Mouse (Mus musculus) heart, embryonic 14.5 days (tissue): ENCODE measurements around the gene Xrra1. TPM values are rescaled to one million over a fixed set of nuclear protein-coding genes. Genes with fewer than 3 reads are reported as not detected.

Experiments
- ATAC-seq: fragments of 200-750 bp; cut with Nextera tagmentation; 2 replicates; pipeline ENCODE4 v1.8.0; 2017; ENCODE audit warnings: low read depth, moderate TSS enrichment; ENCODE audit not compliant: insufficient number of reproducible peaks, insufficient read depth, low FRiP score
- H3K27ac ChIP-seq, 2 experiments: fragments of 200-500 bp in 1 of 2; fragments of 300-500 bp in 1 of 2; sonication (generic) in 1 of 2; replicated peaks in 1 of 2; 2 replicates each; pipeline ENCODE4 v1.5.1; 2012 to 2014; ENCODE audit warnings: low read depth in 2 of 2, low read length in 2 of 2, control low read depth in 1 of 2, mild to moderate bottlenecking in 1 of 2, mixed read lengths in 1 of 2; ENCODE audit not compliant: control insufficient read depth in 1 of 2, insufficient read depth in 1 of 2
- H3K27me3 ChIP-seq: fragments of 300-500 bp; sonication (generic); 2 replicates; pipeline ENCODE4 v1.6.1; 2014; ENCODE audit warnings: mild to moderate bottlenecking, low read length, control low read depth; ENCODE audit not compliant: control insufficient read depth, insufficient read depth
- H3K36me3 ChIP-seq: fragments of 300-500 bp; sonication (generic); 2 replicates; pipeline ENCODE4 v1.6.1; 2014; ENCODE audit warnings: mild to moderate bottlenecking, control low read depth, low read length, mixed read lengths; ENCODE audit not compliant: control insufficient read depth, insufficient read depth
- H3K4me1 ChIP-seq, 2 experiments: fragments of 200-500 bp in 1 of 2; fragments of 300-500 bp in 1 of 2; sonication (generic) in 1 of 2; 2 replicates each; pipeline ENCODE4 v1.6.1; 2012 to 2014; ENCODE audit warnings: low read length in 2 of 2, control low read depth in 1 of 2, mixed read lengths in 1 of 2; ENCODE audit not compliant: control insufficient read depth in 2 of 2, insufficient read depth in 2 of 2
- H3K4me2 ChIP-seq: fragments of 300-500 bp; sonication (generic); 2 replicates; pipeline ENCODE4 v1.6.1; 2014; ENCODE audit warnings: mild to moderate bottlenecking, low read length
- H3K4me3 ChIP-seq, 2 experiments: fragments of 200-500 bp in 1 of 2; fragments of 300-500 bp in 1 of 2; sonication (generic) in 1 of 2; 2 replicates each; pipeline ENCODE4 v1.5.1; 2012 to 2014; ENCODE audit warnings: low read length in 2 of 2, mild to moderate bottlenecking in 2 of 2, control low read depth in 1 of 2, low read depth in 1 of 2, moderate library complexity in 1 of 2; ENCODE audit not compliant: control insufficient read depth in 1 of 2, insufficient read depth in 1 of 2
- H3K9ac ChIP-seq: fragments of 300-500 bp; sonication (generic); 2 replicates; pipeline ENCODE4 v1.6.1; 2014; ENCODE audit warnings: mild to moderate bottlenecking, low read length
- H3K9me3 ChIP-seq: fragments of 300-500 bp; sonication (generic); 2 replicates; pipeline ENCODE4 v1.6.1; 2016; ENCODE audit warnings: low read length, control low read depth; ENCODE audit not compliant: control insufficient read depth
- WGBS: fragments of 180-500 bp; shearing (Covaris S2); extraction: QIAGEN DNeasy Blood & Tissue Kit; methylation state at CpG from one replicate; pipeline ENCODE4 v1.1.7; 2014; 5-methylcytosine and 5-hydroxymethylcytosine counted together
- polyA plus RNA-seq: library from polyadenylated mRNA; unstranded; fragments of >200 nt; fragmentation: Nextera tagmentation; extraction: Ambion mirVana; gene quantifications from 2 replicates; pipeline ENCODE4 v1.2.1, GENCODE M21; 2014

The Xrra1 gene
- polyA plus RNA-seq, 1 experiment from 2014 or later, result 0.09 TPM

DNA sequence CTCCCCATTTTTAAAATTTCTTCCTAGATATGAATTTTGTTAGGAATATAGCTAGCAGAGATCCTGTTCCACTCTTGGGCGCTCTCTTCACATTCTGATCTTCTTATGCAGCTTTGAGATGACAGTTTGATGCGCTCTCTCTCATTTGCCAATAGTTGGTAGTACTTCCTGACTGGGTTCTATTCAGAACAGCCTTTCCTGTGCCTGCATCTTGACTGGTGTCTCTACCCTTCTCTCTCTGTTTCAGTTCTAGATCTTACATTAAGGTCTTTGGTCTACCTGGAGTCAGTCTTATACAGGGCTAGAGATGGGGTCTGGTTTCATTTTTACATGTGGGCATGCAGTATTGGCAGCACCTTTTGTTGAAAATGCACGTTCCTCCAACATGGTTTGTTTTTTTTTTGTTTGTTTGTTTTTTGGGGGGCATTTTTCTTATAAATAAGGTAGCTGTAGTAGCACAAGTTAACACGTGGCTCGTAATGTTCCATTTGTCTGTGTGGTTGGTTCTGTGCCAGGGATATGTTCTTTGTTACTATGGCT is 24.5 kb upstream of the Xrra1 start:
- ATAC-seq, result no peak
- no peak overlapping the region for H3K4me3 ChIP-seq
- no peak overlapping the region for H3K9ac ChIP-seq
- 84% methylated on average over 5 of the region's 5 CpGs for WGBS
- H3K36me3 ChIP-seq, result peaks cover 20% of the 10 kb centered on the region
- no peaks in the 10 kb centered on the region for H3K27me3 ChIP-seq
- H3K4me2 ChIP-seq, result no peak overlapping the region
- H3K27ac ChIP-seq, result no peak overlapping the region
- H3K4me1 ChIP-seq, result peaks cover 12 to 20% of the 10 kb centered on the region in 2 experiments
- no peaks in the 10 kb centered on the region for H3K9me3 ChIP-seq

DNA sequence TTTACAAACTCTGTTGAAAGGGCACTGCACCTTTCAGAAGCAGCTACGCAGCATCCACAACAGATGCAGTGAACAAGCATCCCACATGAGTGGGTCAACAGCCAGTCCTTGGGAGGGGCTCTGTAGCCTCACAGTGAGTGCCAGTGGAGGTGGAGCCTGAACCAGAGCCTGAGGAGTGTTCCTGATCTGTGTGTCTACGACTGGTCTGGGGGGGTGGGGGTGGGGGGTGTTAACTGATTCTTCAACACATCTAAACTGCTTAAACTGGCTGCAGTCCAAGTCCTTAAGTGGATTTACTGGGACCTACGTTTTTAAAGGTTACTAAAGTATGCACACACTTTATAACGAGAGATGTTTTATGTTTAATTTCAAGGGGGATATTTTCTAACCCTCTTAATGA is 22.1 kb upstream of the Xrra1 start:
- Histone ChIP-seq H3K27ac (0 out of 4 replicates have a peak overlapping the region, but pooled peaks of 1 of the 2 experiments have one; percentile 31), H3K4me2 (no peak overlapping the region), H3K27me3 (no peaks in the 10 kb centered on the region), H3K9ac (no peak overlapping the region), H3K36me3 (peaks cover 43% of the 10 kb centered on the region), H3K4me3 (no peak overlapping the region), H3K9me3 (no peaks in the 10 kb centered on the region), H3K4me1 (peaks cover 17 to 27% of the 10 kb centered on the region in 2 experiments)
- 0 out of 2 replicates have a peak, but pooled peaks have one; percentile 40 for ATAC-seq
- 19% methylated on average over 4 of the region's 4 CpGs for WGBS

DNA sequence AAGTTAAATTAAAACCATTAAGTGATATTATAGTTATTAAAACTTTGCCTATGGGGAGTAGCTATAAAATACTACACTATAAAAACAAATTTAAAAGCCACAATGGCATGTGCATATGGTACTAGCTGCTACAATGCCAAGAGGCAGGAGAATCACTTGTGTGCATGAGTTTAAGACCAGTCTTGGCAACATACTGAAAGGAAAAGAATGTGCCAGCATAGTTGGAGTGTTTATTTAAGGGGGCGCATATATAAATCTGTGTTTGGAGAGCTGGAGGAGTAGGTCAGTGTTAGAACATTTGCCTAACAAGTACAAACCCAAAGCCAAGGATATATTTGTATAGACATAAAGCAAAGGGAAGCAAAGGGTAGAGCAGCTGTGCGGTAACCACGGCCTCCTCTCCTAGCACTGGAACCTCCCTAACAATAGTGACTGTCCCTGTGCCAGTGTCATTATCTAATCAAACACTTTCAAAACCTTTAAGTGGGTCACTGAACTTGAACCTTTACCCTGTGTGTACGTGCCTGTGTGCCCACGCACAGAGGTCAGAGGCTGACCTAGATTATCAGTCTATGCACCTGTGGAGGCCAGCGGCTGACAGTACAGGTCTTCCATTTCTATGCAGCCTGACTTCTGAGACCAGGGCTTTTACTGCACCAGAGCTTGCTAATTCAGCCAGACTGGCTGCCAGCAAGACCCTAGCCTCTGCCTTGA is 21.4 kb upstream of the Xrra1 start:
- no peak overlapping the region for H3K4me2 ChIP-seq
- ATAC-seq, result 0 out of 2 replicates have a peak, but pooled peaks have one; percentile 28
- WGBS, result 37% methylated on average over 6 of the region's 6 CpGs
- peaks cover 17 to 27% of the 10 kb centered on the region in 2 experiments for H3K4me1 ChIP-seq
- H3K4me3 ChIP-seq, result no peak overlapping the region
- H3K9me3 ChIP-seq, result no peaks in the 10 kb centered on the region
- H3K27ac ChIP-seq, result peak overlapping the region; percentile 65 to 74
- no peaks in the 10 kb centered on the region for H3K27me3 ChIP-seq
- no peak overlapping the region; the same call in 1 of the 2 replicates for H3K9ac ChIP-seq
- peaks cover 51% of the 10 kb centered on the region for H3K36me3 ChIP-seq

DNA sequence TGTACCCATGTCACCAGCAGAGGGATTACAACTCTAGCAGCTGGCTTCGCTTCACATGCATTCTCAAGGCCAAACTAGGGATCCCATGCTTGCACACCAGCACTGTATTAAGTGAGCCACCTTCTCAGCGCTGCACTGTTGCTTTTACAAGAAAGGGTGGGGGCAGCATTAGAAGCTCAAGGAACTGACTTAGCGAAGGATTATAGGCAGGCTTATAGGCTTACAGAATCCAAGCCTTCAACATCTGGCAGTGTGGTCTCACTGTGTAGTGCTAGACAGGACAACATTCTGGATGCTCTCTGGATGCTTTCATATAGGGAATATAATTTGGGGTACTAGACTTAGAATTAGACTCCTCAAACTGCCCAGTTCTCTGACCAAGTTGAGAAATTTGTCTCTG is 20.7 kb upstream of the Xrra1 start:
- no peaks in the 10 kb centered on the region for H3K27me3 ChIP-seq
- H3K4me2 ChIP-seq, result no peak overlapping the region
- no peak overlapping the region for H3K9ac ChIP-seq
- 88% methylated on average over 3 of the region's 3 CpGs for WGBS
- H3K4me1 ChIP-seq, result peaks cover 17 to 27% of the 10 kb centered on the region in 2 experiments
- H3K36me3 ChIP-seq, result peaks cover 58% of the 10 kb centered on the region
- H3K4me3 ChIP-seq, result no peak overlapping the region
- no peaks in the 10 kb centered on the region for H3K9me3 ChIP-seq
- H3K27ac ChIP-seq, result peak overlapping the region; percentile 65 to 74
- ATAC-seq, result peak; percentile 18; the same call in 1 of the 2 replicates

DNA sequence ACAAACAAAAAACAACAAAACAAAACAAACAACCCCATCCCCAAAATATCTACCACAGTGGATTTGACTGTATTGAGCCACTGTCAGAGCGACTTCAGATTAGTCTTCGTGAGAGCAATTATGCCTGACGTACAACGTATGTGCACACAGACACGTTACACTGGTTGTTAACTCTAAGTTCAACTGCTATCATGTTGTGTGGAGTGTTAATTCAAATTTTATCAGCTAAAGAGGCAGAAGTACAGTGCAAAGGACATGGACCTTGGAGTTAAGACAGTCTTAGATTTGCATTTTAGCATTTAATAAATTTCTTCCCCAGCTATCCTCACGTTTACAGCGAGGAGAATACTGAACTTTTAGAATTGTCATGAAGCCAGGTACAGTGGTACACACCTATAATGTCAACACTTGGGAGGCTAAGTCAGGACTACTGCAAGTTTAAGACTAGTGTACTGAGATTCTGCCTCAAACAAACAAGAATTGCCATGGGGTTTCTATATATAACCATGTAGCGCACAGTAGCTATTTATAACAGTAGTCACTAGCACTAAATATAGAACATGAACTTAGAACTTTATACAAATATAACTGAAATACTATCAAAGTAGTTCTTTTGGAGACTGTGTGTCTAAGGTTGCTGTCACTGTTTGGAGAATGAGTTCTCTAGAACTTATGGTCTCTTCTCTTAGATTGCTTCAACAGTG is 13.2 kb upstream of the Xrra1 start:
- Histone ChIP-seq H3K4me1 (peaks cover 3 to 19% of the 10 kb centered on the region in 2 experiments; a peak in 3 of 4 replicates), H3K9me3 (no peaks in the 10 kb centered on the region), H3K27ac (peak overlapping the region; percentile 70 to 78), H3K9ac (no peak overlapping the region), H3K4me3 (no peak overlapping the region), H3K4me2 (peak overlapping the region; percentile 21; the same call in 1 of the 2 replicates), H3K27me3 (no peaks in the 10 kb centered on the region), H3K36me3 (peaks cover 82% of the 10 kb centered on the region)
- ATAC-seq, result no peak
- WGBS, result 82% methylated on average over 8 of the region's 8 CpGs

DNA sequence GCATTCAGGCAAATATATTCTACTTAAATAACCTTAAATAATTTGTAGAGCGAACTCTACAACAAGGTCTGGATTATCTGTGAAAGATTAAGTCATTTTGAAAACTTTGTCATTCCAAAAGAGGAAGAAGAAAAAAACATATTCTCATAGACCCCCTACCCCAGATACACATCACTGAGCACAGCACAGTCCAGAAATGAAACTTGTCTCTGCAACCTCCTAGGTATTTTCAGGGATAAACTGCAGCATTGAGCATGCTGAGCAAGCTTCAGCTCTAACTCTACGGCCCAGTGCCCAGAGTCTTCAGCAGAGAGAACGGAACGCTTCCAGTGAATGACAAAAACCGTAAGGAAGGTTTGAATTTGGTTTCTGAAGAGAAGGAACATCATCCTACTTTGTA is 8.4 kb upstream of the Xrra1 start:
- Histone ChIP-seq H3K27ac (no peak overlapping the region), H3K9me3 (no peaks in the 10 kb centered on the region), H3K27me3 (no peaks in the 10 kb centered on the region), H3K4me3 (no peak overlapping the region), H3K36me3 (peaks cover 59% of the 10 kb centered on the region), H3K4me2 (no peak overlapping the region), H3K9ac (no peak overlapping the region), H3K4me1 (peaks cover 0 to 12% of the 10 kb centered on the region in 2 experiments)
- ATAC-seq, result no peak
- WGBS, result 92% methylated on average over 5 of the region's 5 CpGs

DNA sequence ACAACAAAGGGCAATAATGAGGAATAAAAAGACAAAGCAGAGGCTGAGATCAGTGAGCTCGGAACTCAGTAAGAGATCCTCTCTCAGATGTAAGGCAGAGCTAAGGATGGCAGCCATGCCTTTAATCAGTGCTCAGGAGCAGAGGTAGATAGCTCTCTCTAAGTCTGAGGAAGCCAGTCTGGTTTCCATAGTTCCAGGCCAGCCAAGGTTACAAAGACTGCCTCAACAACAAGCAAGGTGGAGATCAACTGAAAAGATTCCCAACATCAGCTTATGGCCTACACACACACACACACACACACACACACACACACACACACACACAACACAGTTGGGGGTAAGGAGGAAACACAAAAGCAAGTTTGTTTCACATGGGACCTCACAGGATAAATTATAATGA is 7.8 kb upstream of the Xrra1 start:
- 56% methylated on average over 1 of the region's 1 CpGs for WGBS
- no peak overlapping the region for H3K9ac ChIP-seq
- no peaks in the 10 kb centered on the region for H3K9me3 ChIP-seq
- H3K27me3 ChIP-seq, result no peaks in the 10 kb centered on the region
- peaks cover 58% of the 10 kb centered on the region for H3K36me3 ChIP-seq
- no peak overlapping the region for H3K27ac ChIP-seq
- no peak for ATAC-seq
- no peak overlapping the region for H3K4me3 ChIP-seq
- H3K4me1 ChIP-seq, result peaks cover 0 to 8% of the 10 kb centered on the region in 2 experiments
- no peak overlapping the region for H3K4me2 ChIP-seq
